Mouse (Mus musculus) T-helper 1 cell (primary cell): ENCODE results near the gene Pdlim7.

ENCODE experiments used
- in situ Hi-C: fragments of 300-600 bp; cut with MboI, MseI; formaldehyde crosslinking; loops from one replicate; pipeline ENCODE4 v1.15.1; 2025; ENCODE audit warnings: high pct_unique_total_duplicates

Pdlim7 gene

DNA sequence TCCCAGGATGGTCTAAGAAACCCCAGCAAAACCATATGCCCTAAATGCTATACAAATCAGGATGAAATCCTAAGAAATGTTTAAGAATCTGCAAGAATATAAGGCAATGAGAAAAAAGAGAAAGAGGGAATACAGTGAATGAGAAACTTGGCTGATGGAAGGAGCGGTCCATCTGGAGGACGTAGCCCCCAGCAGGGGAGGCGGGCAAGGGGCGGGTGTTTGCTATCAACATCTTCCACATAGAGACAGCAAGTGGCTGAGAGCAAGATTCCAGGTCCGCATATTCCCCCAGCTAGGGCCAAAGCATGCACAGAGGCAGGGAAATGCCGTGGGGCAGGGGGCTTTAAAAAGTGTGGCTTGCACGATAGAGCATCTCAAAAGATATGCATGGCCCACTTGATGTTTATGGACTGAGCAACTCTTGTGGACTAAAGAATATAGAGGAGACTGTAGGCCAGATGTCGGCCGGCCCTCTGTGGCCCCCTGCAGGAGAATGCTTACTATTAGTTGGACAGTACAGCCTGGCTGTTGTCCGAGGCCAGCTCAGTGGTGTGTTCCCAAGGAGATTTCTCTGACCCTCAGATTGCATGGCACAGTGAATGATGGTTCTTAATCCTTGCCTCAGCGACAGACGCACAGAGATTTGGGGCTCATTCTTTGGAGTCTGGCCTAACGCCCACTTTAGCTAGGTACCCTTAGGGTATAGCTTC, 44.5 kb downstream of the Pdlim7 start:
- in situ Hi-C loops, result loop anchor here (5.0 kb wide), 1 partner anchor 47 kb away; no protein-coding TSS in a partner anchor

- in situ Hi-C loops, result loop anchor here (5.0 kb wide), 1 partner anchor 44 kb away; no protein-coding TSS in a partner anchor
Observed at GRCm38 (mm10) chr13:55465830-55466440, 47.5 kb downstream of the Pdlim7 start.

DNA sequence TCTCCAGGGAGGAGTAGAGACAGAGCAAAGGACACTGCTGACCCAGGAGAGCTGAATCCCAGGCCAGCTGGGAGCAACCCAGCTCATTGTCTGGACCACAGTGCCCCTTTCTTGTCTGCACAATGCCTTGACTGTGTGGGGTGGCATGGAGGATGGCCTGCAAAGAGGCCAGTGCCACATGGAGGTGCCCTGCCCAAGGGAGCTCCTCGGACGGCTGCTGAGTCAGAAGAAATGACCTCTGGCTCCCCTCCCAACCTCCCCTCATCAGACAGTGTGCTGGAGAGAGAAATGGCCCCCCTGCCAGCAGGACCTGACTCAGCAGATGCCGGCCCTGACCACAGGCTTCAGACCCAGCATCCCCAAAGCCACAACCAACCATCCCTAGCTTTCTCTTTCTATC, 48.3 kb downstream of the Pdlim7 start:
- in situ Hi-C loops, result loop anchor here (5.0 kb wide), 1 partner anchor 43 kb away; no protein-coding TSS in a partner anchor

GRCm38 (mm10) chr13:55464027-55464884, 49.2 kb downstream of the Pdlim7 start, which contains the start of gene Prr7:
Gene Prr7 (plus strand): TSS chr13:55464267.
- in situ Hi-C loops, result no loop called here

- in situ Hi-C loops, result no loop called here
Observed at GRCm38 (mm10) chr13:55463399-55464026, 50.0 kb downstream of the Pdlim7 start.

DNA sequence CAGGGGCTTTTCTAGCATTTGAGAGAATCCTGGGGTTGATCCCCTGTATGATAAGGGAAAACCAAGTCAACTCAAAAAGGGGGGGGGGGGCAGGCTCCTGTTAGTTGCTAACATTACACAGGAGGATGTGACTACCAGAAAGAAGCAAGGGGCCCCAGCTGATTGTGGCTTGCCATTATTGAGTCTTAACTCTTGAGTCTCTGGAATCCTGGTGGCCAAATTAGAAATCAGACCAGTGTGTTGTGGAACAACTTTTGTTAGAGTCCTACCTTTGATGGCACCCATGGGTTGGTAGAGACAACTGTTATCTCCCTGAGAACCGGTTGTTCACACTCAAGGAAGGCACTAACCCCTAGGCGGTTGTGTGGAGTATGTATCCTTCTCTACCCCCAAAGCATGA, 50.5 kb downstream of the Pdlim7 start:
- in situ Hi-C loops, result no loop called here

DNA sequence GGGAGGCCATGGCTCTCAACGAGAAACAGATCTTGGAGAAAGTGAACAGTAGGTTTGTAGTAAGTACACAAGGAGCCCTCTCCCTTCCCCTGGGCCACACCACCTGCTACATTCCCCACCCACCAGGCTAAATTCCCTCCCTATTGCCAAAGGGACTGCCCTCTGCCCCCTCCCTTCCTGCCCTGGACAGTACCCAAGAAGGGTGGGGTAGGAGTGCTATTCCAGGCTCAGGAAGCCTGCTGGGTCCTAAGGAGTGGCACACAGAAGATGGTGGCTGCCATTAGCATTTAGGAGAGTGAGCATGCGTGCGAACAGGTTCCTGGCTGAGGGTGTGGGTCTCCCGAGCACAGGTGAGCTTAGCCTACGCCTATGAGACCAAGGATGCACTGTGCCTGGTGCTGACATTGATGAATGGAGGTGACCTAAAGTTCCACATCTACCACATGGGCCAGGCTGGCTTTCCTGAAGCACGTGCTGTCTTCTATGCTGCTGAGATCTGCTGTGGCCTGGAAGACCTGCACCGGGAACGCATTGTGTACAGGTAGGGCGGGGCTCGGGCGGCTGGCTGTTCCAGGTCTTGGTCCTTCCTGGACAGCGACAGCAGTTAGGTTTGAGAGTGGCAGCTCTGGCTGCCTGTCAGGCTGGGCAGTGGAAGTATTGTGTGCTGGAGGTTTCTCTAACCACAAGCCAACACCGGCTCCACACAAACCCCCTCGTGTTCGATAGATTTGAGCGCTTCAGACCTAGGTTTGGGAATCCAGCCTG, 61.5 kb downstream of the Pdlim7 start:
- in situ Hi-C loops, result no loop called here

GRCm38 (mm10) chr13:55451296-55451695, 62.2 kb downstream of the Pdlim7 start:
- in situ Hi-C loops, result no loop called here

GRCm38 (mm10) chr13:55450511-55450980, 62.9 kb downstream of the Pdlim7 start:
- in situ Hi-C loops, result no loop called here

GRCm38 (mm10) chr13:55449679-55450441, 63.6 kb downstream of the Pdlim7 start:
- in situ Hi-C loops, result no loop called here

DNA sequence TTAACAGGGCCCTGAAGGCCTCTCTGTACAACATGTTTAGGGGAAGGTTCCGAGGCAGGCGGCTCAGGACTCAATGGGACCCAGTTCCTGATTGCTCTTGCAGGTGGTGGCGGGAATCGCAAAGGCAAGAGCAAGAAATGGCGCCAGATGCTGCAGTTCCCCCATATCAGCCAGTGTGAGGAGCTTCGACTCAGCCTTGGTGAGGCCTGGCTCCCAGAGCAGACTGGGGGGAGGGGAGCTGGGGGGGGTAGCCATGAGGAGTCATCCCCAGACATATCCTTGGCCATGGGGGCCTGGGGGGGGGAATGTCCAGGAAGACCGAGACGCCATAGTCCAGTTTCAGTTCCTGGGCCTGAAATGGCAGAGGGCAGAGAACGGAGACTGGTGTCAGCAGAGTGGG, 64.3 kb downstream of the Pdlim7 start:
- in situ Hi-C loops, result no loop called here

GRCm38 (mm10) chr13:55448131-55448530, 65.3 kb downstream of the Pdlim7 start:
- in situ Hi-C loops, result no loop called here

DNA sequence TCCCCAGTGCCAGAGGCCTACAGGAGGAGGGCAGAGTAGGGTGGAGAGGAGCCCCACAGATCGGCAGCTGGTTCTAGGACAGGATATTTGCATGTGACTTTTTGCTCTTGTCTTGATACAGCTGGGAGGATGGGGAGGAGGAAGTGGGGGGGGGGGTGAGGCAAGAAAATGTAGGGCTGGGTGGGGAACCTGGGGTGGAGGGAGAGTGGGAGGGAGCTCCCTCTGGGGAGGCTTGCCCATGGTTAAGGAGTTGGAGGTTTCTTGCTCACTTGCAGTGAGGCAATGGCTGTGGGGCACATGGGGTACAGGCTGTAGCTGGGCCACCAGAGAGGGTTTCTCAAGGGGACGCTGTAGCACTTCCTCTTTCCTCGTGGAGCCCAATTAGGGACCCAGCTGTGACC, 65.9 kb downstream of the Pdlim7 start:
- in situ Hi-C loops, result no loop called here

- in situ Hi-C loops, result no loop called here
Observed at GRCm38 (mm10) chr13:55446483-55447105, 66.9 kb downstream of the Pdlim7 start.
